Mouse (Mus musculus): ENCODE data around the gene Far2.

Gene Far2

DNA sequence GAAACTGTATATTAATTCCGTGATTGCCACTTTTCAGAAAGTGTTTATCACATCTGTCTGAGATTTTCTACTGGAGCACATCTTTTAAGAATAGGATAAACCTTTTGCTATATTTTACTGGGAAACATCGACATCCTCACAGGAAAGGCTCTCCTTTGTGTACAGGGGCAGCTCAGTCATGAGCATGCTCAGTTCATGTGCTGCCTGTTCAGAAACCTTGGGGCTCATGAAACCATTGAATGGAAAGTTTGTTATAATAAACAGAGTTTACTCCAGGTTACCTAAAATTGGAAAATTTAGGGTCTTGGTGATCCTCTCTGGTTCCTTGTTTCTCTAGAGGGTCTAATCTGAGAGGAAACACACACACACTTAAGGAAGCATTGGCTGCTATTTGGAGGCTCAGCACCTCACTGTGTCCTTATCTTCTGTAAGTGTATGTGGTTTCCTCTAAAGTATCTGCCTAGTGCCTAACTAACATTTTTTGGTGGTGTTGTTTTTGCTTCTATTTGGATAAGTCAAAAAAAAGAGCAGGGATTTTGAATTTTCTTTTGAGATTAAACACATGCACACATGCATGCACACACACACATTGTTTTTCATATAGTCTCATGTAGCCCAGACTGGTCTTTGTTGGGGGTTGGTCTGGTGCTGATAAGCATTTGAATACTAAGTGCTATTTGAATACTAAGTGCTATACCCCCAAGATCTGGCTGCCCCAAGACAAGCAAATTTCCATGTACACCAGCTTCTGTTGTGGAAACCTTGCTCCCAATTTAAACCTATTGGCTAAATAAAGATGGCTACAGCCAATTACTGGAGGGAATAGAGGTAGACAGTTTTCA lies 171.4 kb downstream of the Far2 start:
- DNase-seq (ENCODE audit: low spot score in 2 of 2) = no peak

DNA sequence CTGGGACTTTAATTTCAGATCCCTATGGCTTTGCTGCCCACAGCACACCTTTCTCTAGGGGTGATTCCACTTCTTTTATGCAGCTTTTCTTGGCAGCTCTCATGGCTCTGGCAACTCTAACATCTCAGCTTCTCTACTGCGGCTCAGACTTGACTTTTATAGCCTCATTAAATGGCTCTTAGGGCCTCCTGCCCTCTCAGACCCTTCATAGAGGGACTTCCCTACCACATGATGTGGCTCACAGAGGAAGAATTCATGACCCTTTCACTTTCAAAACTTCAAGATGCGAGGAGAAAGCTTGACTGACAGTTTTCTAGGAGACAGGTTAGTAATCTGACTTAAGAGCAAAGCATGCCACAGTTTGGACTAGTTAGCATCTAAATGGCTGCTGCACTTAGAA lies 175.6 kb downstream of the Far2 start:
- no peak for DNase-seq (ENCODE audit: low spot score in 2 of 2)

DNA sequence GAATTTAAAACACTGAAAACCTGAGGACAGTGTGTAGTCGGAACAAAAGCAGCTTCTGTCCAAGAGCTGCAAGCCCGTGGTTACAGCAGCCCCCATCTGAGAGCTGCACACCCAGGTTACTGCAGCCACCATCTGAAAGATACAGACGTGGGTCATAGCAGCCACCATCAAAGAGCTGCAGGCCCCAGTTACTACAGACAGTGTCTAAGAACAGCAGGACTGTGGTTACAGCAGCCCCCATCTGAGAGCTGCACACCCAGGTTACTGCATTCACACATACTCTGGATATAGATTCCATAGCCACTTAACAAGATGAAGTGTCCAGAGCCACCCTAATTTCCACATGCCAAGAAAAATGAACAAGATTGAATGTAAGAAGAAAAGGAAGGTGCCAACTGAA lies 180.5 kb downstream of the Far2 start:
- no peak for DNase-seq (ENCODE audit: low spot score in 2 of 2)
